Mouse (Mus musculus) frontal cortex, adult 2 months (tissue): ENCODE measurements at regions not wholly inside any gene's neighbourhood (a gene's known extent, or its start where the extent isn't known, plus 50 kb on each side); places are given as distances from the start of the nearest gene placed in this dataset.
"Not testable (repeated sequence)": the region's sequence is repeated elsewhere in the genome, so short reads cannot be mapped to it uniquely, and the experiment has no call there.

Source experiments
- DNase-seq, 2 experiments: peaks; one replicate each; pipeline ENCODE4 v3.0.0; 2022; ENCODE audit warnings: low spot score in 1 of 2; ENCODE audit errors: extremely low spot score in 1 of 2

DNA sequence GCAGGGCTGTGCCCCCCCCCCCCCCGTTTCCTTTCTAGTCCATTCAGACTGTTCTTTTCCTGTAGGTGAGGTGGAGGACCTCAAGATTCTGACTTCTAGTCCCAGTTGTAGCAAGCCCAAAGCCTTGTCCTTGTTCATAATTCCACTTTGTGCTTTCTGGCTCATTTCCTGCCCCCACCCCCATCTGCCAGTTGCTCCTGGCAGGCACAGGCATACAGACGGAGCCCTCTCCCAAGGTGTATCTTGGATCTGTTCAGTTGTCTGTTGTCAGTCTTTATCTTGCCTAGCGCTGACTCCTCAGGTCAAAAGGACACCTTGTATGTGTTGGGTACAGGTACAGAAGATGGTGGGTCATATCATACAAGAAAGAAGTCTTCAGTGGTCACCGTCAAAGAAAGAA, 81.9 kb downstream of the Fam43a start:
- no peak for DNase-seq

DNA sequence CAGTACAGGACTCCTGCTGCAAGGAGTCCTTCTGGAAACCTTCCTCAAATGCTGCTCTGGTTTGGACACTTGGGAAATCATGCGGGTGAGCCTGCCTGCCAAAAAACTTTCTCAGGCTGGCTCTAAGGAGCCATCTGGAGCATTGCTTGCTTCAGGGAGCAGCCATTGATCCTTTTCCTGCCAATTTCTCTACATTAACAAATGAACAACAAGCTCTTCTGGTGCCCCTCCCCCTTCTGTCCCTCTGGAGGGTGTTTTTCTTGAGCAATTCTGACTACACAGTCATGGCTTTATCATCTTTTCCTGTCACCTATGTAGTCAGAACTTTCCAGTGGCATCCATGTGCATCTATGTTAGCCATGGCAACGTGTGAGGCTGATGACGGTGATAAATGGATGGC, 84.5 kb downstream of the Fam43a start:
- peak in 1 of 2 experiments; percentile 51 for DNase-seq

- DNase-seq, result no peak
Observed at GRCm38 (mm10) chr16:30686536-30686935, 87.0 kb downstream of the Fam43a start.

GRCm38 (mm10) chr16:30687225-30687624, 87.7 kb downstream of the Fam43a start:
- DNase-seq, result no peak

GRCm38 (mm10) chr16:30687682-30688081, 88.2 kb downstream of the Fam43a start:
- DNase-seq, result no peak

DNA sequence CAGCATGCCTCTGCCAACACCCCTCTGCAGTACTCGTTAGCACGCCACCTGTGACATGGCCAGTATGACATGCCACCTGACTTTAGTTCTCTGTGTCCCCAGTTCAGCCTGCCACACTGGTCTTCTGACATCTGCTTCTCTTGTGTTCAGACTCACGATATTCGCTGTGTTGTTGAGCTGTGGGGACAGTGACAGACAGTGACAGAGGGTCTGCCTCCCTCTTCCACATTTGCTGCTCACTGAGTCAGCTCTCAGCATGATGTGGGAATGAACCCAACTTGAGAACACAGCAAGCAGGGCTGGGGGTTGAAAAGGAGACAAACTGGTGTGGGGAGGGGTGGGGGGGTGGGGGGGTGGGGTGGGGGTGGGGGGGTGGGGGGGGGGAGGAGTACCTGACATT, 91.0 kb downstream of the Fam43a start:
- no peak for DNase-seq

DNA sequence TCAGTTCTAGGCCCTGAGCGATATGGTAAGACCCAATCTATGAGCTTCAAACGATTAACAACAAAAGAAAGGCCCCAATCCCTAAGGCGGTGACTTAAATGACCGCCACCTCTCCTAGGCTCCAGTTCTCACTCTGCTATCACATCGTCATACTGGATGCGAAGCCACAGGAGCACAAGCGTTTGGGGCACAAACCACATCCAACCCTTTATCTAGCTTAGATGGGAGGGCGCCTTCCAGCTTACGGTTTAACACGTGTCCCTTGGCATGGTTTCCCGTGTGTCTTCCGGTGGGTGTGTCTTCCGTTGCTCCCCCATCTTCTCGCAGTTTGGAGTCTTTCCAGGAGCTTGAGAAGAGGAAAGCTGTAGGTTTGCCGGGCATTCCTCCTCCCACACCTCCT, 92.4 kb downstream of the Fam43a start:
- no peak for DNase-seq

DNA sequence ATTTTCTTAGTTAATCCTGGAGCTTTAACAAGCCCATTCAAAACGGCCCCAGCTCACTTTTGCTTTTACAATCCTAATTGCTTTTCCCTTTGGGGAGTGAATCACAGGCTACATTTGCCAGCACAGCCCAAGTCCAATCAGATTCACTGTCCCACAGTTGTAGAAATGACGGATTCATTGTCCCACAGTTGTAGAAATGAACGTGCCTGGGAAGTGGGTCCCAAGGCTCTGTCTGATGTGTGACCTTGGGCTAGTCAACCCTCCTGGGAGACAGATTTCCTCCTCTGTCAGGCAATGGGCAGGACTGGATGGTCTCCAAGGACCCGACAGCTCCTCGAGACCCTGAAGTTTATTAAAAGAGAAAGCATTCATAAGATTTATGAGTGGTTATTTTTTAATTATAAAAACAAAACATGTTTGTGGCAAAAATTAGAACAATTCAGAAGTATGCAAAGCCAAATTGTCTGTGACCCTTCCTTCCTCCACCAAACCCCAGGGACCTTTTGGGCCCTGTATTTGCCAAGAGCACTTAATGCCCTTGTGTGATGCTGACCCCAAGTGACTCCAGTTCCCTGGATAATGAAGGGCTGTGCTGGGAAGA, 93.1 kb downstream of the Fam43a start:
- DNase-seq, result no peak

- DNase-seq, result no peak
Observed at GRCm38 (mm10) chr16:30693206-30693605, 93.7 kb downstream of the Fam43a start.

- DNase-seq, result no peak
Observed at GRCm38 (mm10) chr16:30693839-30694527, 94.5 kb downstream of the Fam43a start.

DNA sequence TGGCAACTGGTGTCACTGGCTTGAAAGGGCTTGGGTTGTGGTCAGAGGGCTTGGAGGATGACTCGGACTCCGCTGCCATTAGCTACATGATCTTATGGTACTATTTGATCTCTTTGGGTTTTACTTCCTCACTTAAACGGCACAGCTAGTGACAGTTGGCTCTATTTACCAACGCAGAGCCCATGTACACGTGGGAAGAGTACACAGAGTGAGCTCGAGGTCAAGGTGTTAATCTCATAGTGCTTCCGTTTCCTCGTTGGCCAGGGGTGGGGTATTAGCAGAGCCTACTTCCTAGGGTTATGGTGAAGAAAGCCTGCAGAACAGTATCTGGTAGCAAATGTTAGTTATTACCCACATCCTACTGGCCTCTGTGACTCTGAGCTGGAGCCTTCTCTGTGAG, 96.2 kb downstream of the Fam43a start:
- DNase-seq, result no peak

GRCm38 (mm10) chr16:30697209-30697608, 97.7 kb downstream of the Fam43a start:
- DNase-seq, result peak in 1 of 2 experiments; percentile 30

DNA sequence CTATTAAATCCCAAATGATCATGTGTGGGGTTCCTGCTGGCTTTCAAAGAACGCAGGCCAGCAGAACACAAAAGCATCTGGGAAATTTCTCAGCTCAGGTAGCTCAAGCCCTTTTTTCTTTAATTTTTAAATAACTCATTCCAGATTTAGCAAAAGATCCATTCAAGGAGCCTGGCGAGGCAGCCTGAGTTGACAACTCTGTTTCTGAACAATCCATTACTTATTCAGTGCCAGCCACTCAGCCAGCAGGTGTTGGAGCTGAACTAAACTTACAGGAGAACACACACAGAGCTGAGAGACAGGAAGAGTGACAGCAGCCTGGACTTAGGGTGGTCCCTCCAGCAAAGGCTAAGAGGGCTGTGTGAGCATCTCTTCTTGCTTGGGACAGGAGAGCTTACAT, 98.3 kb downstream of the Fam43a start:
- DNase-seq, result peak in 1 of 2 experiments; percentile 28

- DNase-seq, result no peak
Observed at GRCm38 (mm10) chr16:30703831-30704230, 104.3 kb downstream of the Fam43a start.

- DNase-seq, result no peak
Observed at GRCm38 (mm10) chr16:30709501-30709900, 110.0 kb downstream of the Fam43a start.

- DNase-seq, result no peak
Observed at GRCm38 (mm10) chr16:30709975-30710374, 110.5 kb downstream of the Fam43a start.

GRCm38 (mm10) chr16:30712570-30712969, 113.0 kb downstream of the Fam43a start:
- DNase-seq, result no peak

DNA sequence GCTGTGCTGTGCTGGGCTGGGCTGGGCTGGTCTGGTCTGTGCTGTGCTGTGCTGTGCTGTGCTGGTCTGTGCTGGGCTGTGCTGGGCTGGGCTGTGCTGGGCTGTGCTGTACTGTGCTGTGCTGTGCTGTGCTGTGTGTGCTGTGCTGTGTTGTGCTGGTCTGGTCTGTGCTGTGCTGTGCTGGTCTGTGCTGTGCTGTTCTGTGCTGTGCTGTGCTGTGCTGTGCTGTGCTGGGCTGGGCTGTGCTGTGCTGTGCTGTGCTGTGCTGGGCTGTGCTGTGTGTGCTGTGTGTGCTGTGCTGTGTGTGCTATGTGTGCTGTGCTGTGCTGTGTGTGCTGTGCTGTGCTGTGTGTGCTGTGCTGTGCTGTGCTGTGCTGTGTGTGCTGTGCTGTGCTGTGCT, 118.1 kb downstream of the Fam43a start:
- not testable (repeated sequence) for DNase-seq

DNA sequence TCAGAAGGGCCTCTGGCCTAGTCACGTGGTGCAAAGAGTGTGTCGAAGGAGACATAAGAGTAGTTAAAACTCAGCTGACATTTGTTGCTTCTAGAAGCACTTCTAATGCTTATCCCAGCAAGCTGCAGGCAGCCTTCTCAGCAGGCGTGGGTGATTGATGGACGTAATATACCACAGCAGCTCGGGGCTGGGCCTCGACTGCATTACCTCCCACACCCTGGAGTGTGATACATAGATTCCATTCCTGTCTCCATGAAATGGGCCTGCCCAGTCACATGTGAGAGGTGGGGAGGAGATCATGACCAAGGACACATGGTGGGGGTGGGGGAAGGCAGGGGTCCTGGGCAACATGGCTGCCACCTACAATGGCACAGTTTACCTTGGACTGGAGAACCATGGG, 121.3 kb downstream of the Fam43a start:
- DNase-seq, result no peak

DNA sequence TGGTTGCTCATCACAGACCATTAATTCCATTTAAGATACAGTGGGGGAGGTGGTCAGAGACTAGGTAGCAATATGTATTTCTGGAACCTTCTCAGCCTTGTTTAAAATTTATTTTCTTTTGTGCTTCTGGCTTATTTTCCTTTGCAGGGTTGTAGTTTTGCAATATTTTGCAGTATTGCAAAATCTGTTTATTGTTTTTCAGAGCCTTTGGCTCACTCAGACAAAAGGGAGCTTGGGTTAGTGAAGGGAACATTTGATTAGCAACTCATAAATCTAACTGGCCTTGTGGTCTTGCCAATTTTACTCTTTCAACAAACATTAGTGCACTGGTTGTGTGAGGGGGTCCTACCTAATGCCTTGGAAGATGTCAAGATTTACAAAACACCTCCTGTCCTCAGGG, 121.7 kb downstream of the Fam43a start:
- no peak for DNase-seq

- no peak for DNase-seq
Observed at GRCm38 (mm10) chr16:30722372-30722771, 122.8 kb downstream of the Fam43a start.

- DNase-seq, result no peak
Observed at GRCm38 (mm10) chr16:30724591-30724990, 125.1 kb downstream of the Fam43a start.
